Mouse (Mus musculus) megakaryocyte, embryonic 14.5 days (primary cell): ENCODE results near the gene 4933414I15Rik.

Experiments used
- FLI1 ChIP-seq: IDR thresholded peaks from 2 replicates; pipeline ENCODE4 v1.6.1; 2012; ENCODE audit warnings: low read length, inconsistent platforms, mixed read lengths
- GATA1 ChIP-seq: IDR thresholded peaks from 3 replicates; pipeline ENCODE4 v1.6.1; 2012; ENCODE audit warnings: mixed read lengths, low read length, inconsistent platforms, borderline replicate concordance

DNA sequence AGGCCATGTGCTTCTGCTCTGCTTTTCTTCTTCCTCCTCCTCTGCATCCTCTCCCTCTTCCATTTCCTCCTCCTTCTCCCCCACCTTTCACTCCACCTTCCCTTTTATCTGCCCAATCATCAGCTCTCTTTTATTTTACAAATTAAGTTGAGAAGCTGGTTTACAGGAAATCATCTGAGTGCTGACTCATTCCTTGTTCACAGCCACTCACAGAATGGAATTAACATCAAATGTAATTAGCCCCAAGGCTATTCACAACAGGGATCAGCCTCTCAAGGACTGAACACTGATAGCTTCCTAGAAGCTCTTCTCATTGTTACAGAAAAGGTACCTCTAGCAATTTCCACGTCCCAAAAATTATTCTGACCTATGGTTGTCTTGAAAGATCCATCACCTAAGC lies 46.2 kb downstream of the 4933414I15Rik start:
- TF ChIP-seq GATA1, result no peak
- TF ChIP-seq FLI1, result no peak
